ENCODE assay signal across 8 mouse cellular contexts in the genomic region with DNA sequence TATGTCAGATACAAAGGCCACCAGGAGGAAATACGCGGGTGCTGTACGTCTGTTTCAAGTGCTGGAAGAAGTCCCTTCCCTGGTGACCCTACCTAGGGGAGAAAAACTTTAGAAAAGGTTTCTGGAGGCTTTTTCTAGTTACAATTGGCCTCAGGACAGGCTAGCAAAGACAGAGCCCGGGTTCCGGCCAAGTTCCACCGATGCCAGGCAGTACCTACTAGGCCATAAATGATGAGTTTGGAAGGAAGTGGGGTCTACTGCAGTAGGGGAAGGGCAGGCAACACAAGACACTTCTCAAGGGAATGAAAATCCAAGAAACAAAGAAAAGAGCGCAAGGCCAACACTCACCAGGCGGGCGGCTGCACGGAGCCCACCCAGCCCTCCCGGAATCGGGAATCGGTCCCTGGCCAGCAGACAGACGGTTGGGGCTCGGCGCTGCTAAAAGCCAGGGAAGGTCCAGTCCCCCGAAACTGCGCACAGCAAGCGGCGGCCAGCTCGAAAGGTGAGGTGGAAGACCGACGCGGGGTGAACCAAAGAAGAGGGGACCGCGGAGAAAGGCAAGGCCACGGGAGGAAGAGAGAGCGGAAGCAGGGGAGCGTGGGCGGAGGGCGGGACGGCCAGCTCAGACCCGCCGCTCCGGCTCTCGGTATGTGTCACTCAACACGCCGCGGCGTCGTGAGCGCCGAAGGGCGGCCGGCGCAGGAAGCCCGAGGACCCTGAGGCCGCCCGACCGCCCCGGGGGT. TPM values are rescaled to one million over a fixed set of nuclear protein-coding genes. Genes with fewer than 3 reads are reported as not detected.
A peak's percentile ranks its signal among the peaks of the same experiment; 100 is the strongest.
DNase-seq lines count a peak whose midpoint lies in the region; ATAC-seq and TF ChIP-seq lines count a peak whose summit lies in the region.

No protein-coding gene starts in this region.

- H3K27ac ChIP-seq in heart, embryonic 11.5 days (ENCODE audit: low read depth, low read length) = peak overlapping the region; percentile 96
- H3K27ac ChIP-seq in bone marrow macrophage, adult 2 months (ENCODE audit: insufficient read depth, low read depth, low read length) = peak overlapping the region; percentile 77
- H3K27ac ChIP-seq in liver, embryonic 14.5 days = peak overlapping the region; percentile 57
- peak overlapping the region; percentile 75 for H3K27ac ChIP-seq in neural tube, embryonic 12.5 days

- ATAC-seq in heart, embryonic 11.5 days (replicated peaks; ENCODE audit: insufficient number of reproducible peaks, low FRiP score, low TSS enrichment) = peak; percentile 80
- peak; percentile 71 for ATAC-seq in liver, embryonic 14.5 days (ENCODE audit: insufficient read depth)
- ATAC-seq in neural tube, embryonic 12.5 days (ENCODE audit: low FRiP score, low read depth) = peak; percentile 80

- H3K9ac ChIP-seq in heart, embryonic 11.5 days (ENCODE audit: low read depth, low read length) = peak overlapping the region; percentile 96
- H3K9ac ChIP-seq in liver, embryonic 14.5 days (replicated peaks) = peak overlapping the region; percentile 96
- peak overlapping the region; percentile 96 for H3K9ac ChIP-seq in neural tube, embryonic 12.5 days

- DNase-seq in heart, adult 8-10 months (ENCODE audit: low spot score) = no peak
- peak; percentile 78 to 79 for DNase-seq in heart, postnatal 14 days
- DNase-seq in liver, embryonic 14.5 days (ENCODE audit: low read depth in 3 of 3, low spot score in 3 of 3) = peak in 1 of 3 experiments; percentile 31
- DNase-seq in frontal cortex, postnatal 10 days (ENCODE audit: low spot score in 2 of 2) = no peak

- TF ChIP-seq CTCF in C2C12 (IDR thresholded peaks at IDR 0.05; ENCODE audit: control insufficient read depth, insufficient read depth, insufficient read length) = no peak
- no peak for TF ChIP-seq CTCF in bone marrow macrophage, adult 2 months (IDR thresholded peaks at IDR 0.05; ENCODE audit: low read depth, low read length)
- no peak for TF ChIP-seq CTCF in liver, embryonic 14.5 days (IDR thresholded peaks at IDR 0.05; ENCODE audit: low read depth)

- H3K27me3 ChIP-seq in heart, embryonic 11.5 days (ENCODE audit: control insufficient read depth, insufficient read depth, low read length) = no peaks in the 10 kb centered on the region
- H3K27me3 ChIP-seq in C2C12 (ENCODE audit: control insufficient read depth, insufficient read depth, insufficient read length) = no peaks in the 10 kb centered on the region
- no peaks in the 10 kb centered on the region for H3K27me3 ChIP-seq in liver, embryonic 14.5 days (ENCODE audit: control insufficient read depth, insufficient read depth, low read length)
- H3K27me3 ChIP-seq in neural tube, embryonic 12.5 days (replicated peaks) = no peaks in the 10 kb centered on the region

- H3K4me2 ChIP-seq in heart, embryonic 11.5 days = peak overlapping the region; percentile 86
- H3K4me2 ChIP-seq in liver, embryonic 14.5 days (ENCODE audit: low read depth) = peak overlapping the region; percentile 91
- H3K4me2 ChIP-seq in neural tube, embryonic 12.5 days (replicated peaks) = peak overlapping the region; percentile 80

- H3ac ChIP-seq in C2C12 (ENCODE audit: control insufficient read depth, insufficient read length, low read depth) = peak overlapping the region; percentile 90

- TF ChIP-seq POLR2A in bone marrow macrophage, adult 2 months (IDR thresholded peaks at IDR 0.05; ENCODE audit: borderline replicate concordance, low read depth, low read length) = no peak

- intact Hi-C loops in heart, postnatal 14 days (cut with DNase I) = loop anchor here (2.0 kb wide), 1 partner anchor 18 kb away; no protein-coding TSS in a partner anchor

- no peak for TF ChIP-seq EP300 in liver, embryonic 14.5 days (IDR thresholded peaks at IDR 0.05; ENCODE audit: low read depth)

- H3K36me3 ChIP-seq in heart, embryonic 11.5 days (ENCODE audit: control insufficient read depth, insufficient read depth, low read length) = peaks cover 10% of the 10 kb centered on the region
- H3K36me3 ChIP-seq in C2C12 (ENCODE audit: control insufficient read depth, insufficient read depth) = peaks cover 58% of the 10 kb centered on the region
- H3K36me3 ChIP-seq in liver, embryonic 14.5 days (replicated peaks; ENCODE audit: control insufficient read depth, insufficient read depth, low read depth) = peaks cover 41% of the 10 kb centered on the region
- H3K36me3 ChIP-seq in neural tube, embryonic 12.5 days = peaks cover 44% of the 10 kb centered on the region

- H3K9me3 ChIP-seq in heart, embryonic 11.5 days (replicated peaks; ENCODE audit: control insufficient read depth, low read length) = no peaks in the 10 kb centered on the region
- no peaks in the 10 kb centered on the region for H3K9me3 ChIP-seq in liver, embryonic 14.5 days (ENCODE audit: control insufficient read depth, low read length)
- H3K9me3 ChIP-seq in neural tube, embryonic 12.5 days = no peaks in the 10 kb centered on the region

- peaks cover 88% of the 10 kb centered on the region for H3K79me2 ChIP-seq in C2C12 (ENCODE audit: control insufficient read depth, insufficient read depth)

- H3K4me1 ChIP-seq in heart, embryonic 11.5 days (ENCODE audit: control insufficient read depth, insufficient read depth, low read length) = peaks cover 37% of the 10 kb centered on the region
- peaks cover 43% of the 10 kb centered on the region for H3K4me1 ChIP-seq in bone marrow macrophage, adult 2 months (ENCODE audit: control insufficient read depth, insufficient read depth, low read length)
- peaks cover 32 to 42% of the 10 kb centered on the region in 2 experiments for H3K4me1 ChIP-seq in liver, embryonic 14.5 days (replicated peaks; ENCODE audit: control insufficient read depth in 2 of 2, insufficient read depth in 2 of 2, low read length in 1 of 2)
- H3K4me1 ChIP-seq in neural tube, embryonic 12.5 days = peaks cover 48% of the 10 kb centered on the region

- H3K4me3 ChIP-seq in heart, embryonic 11.5 days (ENCODE audit: low read depth, low read length) = peak overlapping the region; percentile 97
- peak overlapping the region; percentile 97 for H3K4me3 ChIP-seq in C2C12 (ENCODE audit: insufficient read depth, poor library complexity, severe bottlenecking)
- peak overlapping the region; percentile 98 for H3K4me3 ChIP-seq in bone marrow macrophage, adult 2 months (ENCODE audit: insufficient read depth, low read length)
- H3K4me3 ChIP-seq in liver, embryonic 14.5 days (ENCODE audit: insufficient read depth in 1 of 2, low read depth in 2 of 2, low read length in 2 of 2) = peak overlapping the region; percentile 90 to 94
- peak overlapping the region; percentile 96 for H3K4me3 ChIP-seq in neural tube, embryonic 12.5 days

- WGBS in heart, embryonic 11.5 days (ENCODE audit: insufficient replicate concordance) = under 1% methylated on average over 48 of the region's 51 CpGs
- WGBS in liver, embryonic 14.5 days (ENCODE audit: insufficient replicate concordance) = under 1% methylated on average over 50 of the region's 51 CpGs
- WGBS in neural tube, embryonic 12.5 days = under 1% methylated on average over 51 of the region's 51 CpGs

- H3K79me3 ChIP-seq in C2C12 (ENCODE audit: low read depth) = peaks cover 72% of the 10 kb centered on the region

TF ChIP-seq in C2C12, 6 proteins besides CTCF, POLR2A, EP300 and RAD21 (continues in another document):
- TF ChIP-seq CEBPB (IDR thresholded peaks at IDR 0.05; ENCODE audit: low read depth) = no peak
- TF ChIP-seq FOSL1 (IDR thresholded peaks at IDR 0.05; ENCODE audit: insufficient read depth, low read length, poor library complexity, severe bottlenecking) = no peak

RNA-seq across cellular contexts. Expression of gene Cdca4, which starts 0.6 kb away (rescaled TPM):
- polyA plus RNA-seq in heart, embryonic 11.5 days (2014; fragmentation: Nextera tagmentation; extraction: Ambion mirVana) = 61.5 and 62.8 TPM in 2 replicates
- total RNA-seq in heart, adult 8-10 months (2022) = 1 to 10 TPM; 5.6 to 6.5 (median 6.2) TPM
- polyA plus RNA-seq in C2C12 (2012; fragmentation: generic; extraction: Trizol) = 61.9 TPM
- 26.2 and 28.0 TPM in 2 replicates for polyA plus RNA-seq in bone marrow macrophage, adult 2 months (2012; ENCODE audit: insufficient read depth, insufficient read length, missing spikeins)
- 10 to 100 TPM in 1 of 2 experiments, 1 to 10 TPM in 1; 7.8 to 12.1 TPM for total RNA-seq in heart, postnatal 14 days (2021)
- polyA plus RNA-seq in liver, embryonic 14.5 days (2012; rRNA removed) = 34.1 and 39.9 TPM in 2 replicates
- 61.3 and 66.9 TPM in 2 replicates for polyA plus RNA-seq in liver, embryonic 14.5 days (2014; fragmentation: Nextera tagmentation; extraction: Ambion mirVana)
- 103 and 109 TPM in 2 replicates for polyA plus RNA-seq in neural tube, embryonic 12.5 days (2016; fragmentation: Nextera tagmentation; extraction: Ambion mirVana)

RNA-seq across cellular contexts. Expression of gene Clba1, which starts 19.9 kb away (rescaled TPM):
- polyA plus RNA-seq in heart, embryonic 11.5 days (2014; fragmentation: Nextera tagmentation; extraction: Ambion mirVana) = 11.5 and 13.0 TPM in 2 replicates
- total RNA-seq in heart, adult 8-10 months (2022) = 1 to 10 TPM; 1.8 to 4.3 (median 2.4) TPM
- polyA plus RNA-seq in C2C12 (2012; fragmentation: generic; extraction: Trizol) = 25.2 TPM
- polyA plus RNA-seq in bone marrow macrophage, adult 2 months (2012; ENCODE audit: insufficient read depth, insufficient read length, missing spikeins) = 2.0 and 2.1 TPM in 2 replicates
- total RNA-seq in heart, postnatal 14 days (2021) = 1 to 10 TPM; 1.9 to 2.2 TPM
- 0.15 and 0.21 TPM in 2 replicates for polyA plus RNA-seq in liver, embryonic 14.5 days (2012; rRNA removed)
- 0.25 and 0.40 TPM in 2 replicates for polyA plus RNA-seq in liver, embryonic 14.5 days (2014; fragmentation: Nextera tagmentation; extraction: Ambion mirVana)
- polyA plus RNA-seq in neural tube, embryonic 12.5 days (2016; fragmentation: Nextera tagmentation; extraction: Ambion mirVana) = 16.5 and 18.6 TPM in 2 replicates

RNA-seq across cellular contexts. Expression of gene Ahnak2, which starts 26.2 kb away (rescaled TPM):
- 0.63 and 0.79 TPM in 2 replicates for polyA plus RNA-seq in heart, embryonic 11.5 days (2014; fragmentation: Nextera tagmentation; extraction: Ambion mirVana)
- 10 to 100 TPM; 19.3 to 24.6 (median 20.6) TPM for total RNA-seq in heart, adult 8-10 months (2022)
- 15.8 TPM for polyA plus RNA-seq in C2C12 (2012; fragmentation: generic; extraction: Trizol)
- polyA plus RNA-seq in bone marrow macrophage, adult 2 months (2012; ENCODE audit: insufficient read depth, insufficient read length, missing spikeins) = 27.3 TPM in 2 replicates
- 10 to 100 TPM; 14.5 to 19.5 TPM for total RNA-seq in heart, postnatal 14 days (2021)
- 0.06 and 0.10 TPM in 2 replicates for polyA plus RNA-seq in liver, embryonic 14.5 days (2012; rRNA removed)
- polyA plus RNA-seq in liver, embryonic 14.5 days (2014; fragmentation: Nextera tagmentation; extraction: Ambion mirVana) = 0.13 and 0.14 TPM in 2 replicates
- polyA plus RNA-seq in neural tube, embryonic 12.5 days (2016; fragmentation: Nextera tagmentation; extraction: Ambion mirVana) = 0.93 and 1.2 TPM in 2 replicates

RNA-seq across cellular contexts. Expression of gene Gpr132, which starts 39.4 kb away (rescaled TPM):
- polyA plus RNA-seq in heart, embryonic 11.5 days (2014; fragmentation: Nextera tagmentation; extraction: Ambion mirVana) = 0.19 TPM in 1 of 2 replicates, not detected in the other
- under 1 TPM; 0.25 to 0.52 (median 0.33) TPM for total RNA-seq in heart, adult 8-10 months (2022)
- polyA plus RNA-seq in C2C12 (2012; fragmentation: generic; extraction: Trizol) = 0.06 TPM
- polyA plus RNA-seq in bone marrow macrophage, adult 2 months (2012; ENCODE audit: insufficient read depth, insufficient read length, missing spikeins) = 42.1 and 44.3 TPM in 2 replicates
- 1 to 10 TPM in 1 of 2 experiments, under 1 TPM in 1; 0.22 to 2.0 TPM for total RNA-seq in heart, postnatal 14 days (2021)
- 0.30 and 0.51 TPM in 2 replicates for polyA plus RNA-seq in liver, embryonic 14.5 days (2012; rRNA removed)
- 0.16 and 0.27 TPM in 2 replicates for polyA plus RNA-seq in liver, embryonic 14.5 days (2014; fragmentation: Nextera tagmentation; extraction: Ambion mirVana)
- polyA plus RNA-seq in neural tube, embryonic 12.5 days (2016; fragmentation: Nextera tagmentation; extraction: Ambion mirVana) = not detected in 2 replicates

Comparison
In these comparisons a context has a peak if more than half of its experiments do, and no peak if none do; other contexts are left out.
1. DNase-seq: peak in heart, postnatal 14 days (2 of 2); none in heart, adult 8-10 months (single experiment) and frontal cortex, postnatal 10 days (0 of 2).
2. Peak in every context shown above with its lines, with median percentiles within 50 percentile points of each other: ATAC-seq, H3K27ac ChIP-seq, H3K4me2 ChIP-seq, H3K4me3 ChIP-seq and H3K9ac ChIP-seq.